Mouse (Mus musculus) ES-CJ7 (cell line): ENCODE measurements around the gene Olfr196.
"Not testable (repeated sequence)": the region's sequence is repeated elsewhere in the genome, so short reads cannot be mapped to it uniquely, and the experiment has no call there.

Experiments
- DNase-seq: peaks from one replicate; pipeline ENCODE4 v3.0.0; 2011; ENCODE audit warnings: low read depth, low spot score

Gene Olfr196

GRCm38 (mm10) chr16:59170354-59170753, at the start of gene Olfr196:
Olfr196 (minus strand) TSS chr16:59170454.
- no peak for DNase-seq

DNA sequence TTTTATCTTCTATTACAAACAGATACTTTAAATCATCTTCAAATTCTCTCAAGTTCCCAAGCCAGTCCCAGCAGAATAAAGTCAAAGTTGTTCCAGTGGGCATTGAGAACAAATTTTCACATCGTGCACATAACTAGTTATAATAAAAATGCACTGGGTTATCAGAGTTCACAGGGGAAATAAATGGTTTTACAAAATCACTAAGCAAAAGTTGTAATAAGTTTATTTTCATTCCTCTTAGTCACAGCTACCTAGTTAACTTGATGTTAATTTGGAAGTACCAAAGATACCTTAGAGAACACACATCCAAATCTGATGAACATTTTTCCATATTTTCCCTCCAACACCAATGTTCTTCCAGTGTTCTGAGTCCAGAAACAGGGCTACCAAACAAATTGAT, 49.4 kb upstream of the Olfr196 start, which contains the start of gene Olfr199:
Gene Olfr199, minus strand, starts transcription at position 101 of the 400 bp plus-strand sequence.
- not testable (repeated sequence) for DNase-seq

- not testable (repeated sequence) for DNase-seq
Observed at GRCm38 (mm10) chr16:59217861-59218260, 47.6 kb upstream of the Olfr196 start.

DNA sequence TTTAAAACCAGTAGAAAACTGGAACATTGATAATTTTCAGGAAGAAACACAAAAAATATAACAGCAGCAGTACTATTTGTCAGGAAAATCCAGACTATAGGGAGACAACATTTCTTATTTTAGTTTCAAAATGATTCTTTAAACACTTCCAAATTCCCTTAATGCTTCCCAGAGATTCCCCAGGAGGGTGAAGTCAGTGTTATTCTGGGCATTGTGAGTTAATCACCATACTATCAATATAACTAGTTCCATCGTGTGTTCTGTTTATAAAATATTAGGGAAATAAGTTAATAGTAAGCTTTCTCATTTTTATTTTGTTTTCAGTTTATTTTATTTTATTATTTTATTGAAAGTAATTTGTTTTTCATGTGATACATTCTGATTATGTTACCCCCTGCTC, 33.2 kb upstream of the Olfr196 start, which contains the start of gene Olfr198:
Gene Olfr198, minus strand, starts transcription at position 101 of the 400 bp plus-strand sequence.
- not testable (repeated sequence) for DNase-seq

GRCm38 (mm10) chr16:59151996-59152395, 18.3 kb downstream of the Olfr196 start:
- no peak for DNase-seq

DNA sequence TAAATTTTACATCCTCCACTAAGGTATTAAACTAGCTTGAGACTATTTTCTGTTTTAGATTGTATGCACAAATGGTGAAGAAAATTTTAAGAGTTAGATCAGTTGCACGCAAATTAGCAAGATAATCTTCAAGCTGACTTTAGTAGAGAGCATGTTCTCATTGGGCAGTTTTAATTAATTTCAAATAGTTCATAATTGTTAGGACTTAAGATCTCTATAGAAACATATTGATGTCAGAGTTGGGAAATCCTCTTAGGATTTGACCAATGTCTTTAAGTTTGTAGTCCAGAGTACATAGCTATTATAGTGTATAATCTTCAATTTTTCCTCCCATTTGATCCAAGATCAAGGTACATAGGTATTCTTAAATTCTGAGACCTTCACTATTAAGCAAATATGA, 23.5 kb downstream of the Olfr196 start, which contains the start of gene Olfr195:
Gene Olfr195, plus strand, starts transcription at position 301 of the 400 bp plus-strand sequence.
- DNase-seq = no peak

DNA sequence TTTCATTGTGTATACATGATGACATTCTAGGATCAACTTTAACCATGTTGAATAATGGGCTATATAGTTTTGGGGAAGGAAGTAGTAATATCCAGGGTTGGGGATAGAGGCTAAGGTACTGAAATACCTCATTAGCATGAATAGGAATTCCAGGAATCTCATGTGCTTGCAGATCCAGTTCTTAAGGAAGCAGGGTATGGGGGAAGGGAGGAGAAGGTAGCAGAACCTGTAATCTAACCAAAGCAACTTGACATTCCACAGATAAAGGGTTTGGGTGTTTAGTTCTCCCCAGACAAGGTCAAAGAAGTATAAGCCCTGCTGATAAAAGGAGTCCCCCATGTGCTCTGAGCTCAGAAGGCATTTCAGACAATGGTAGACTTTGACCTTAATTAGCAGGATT, 29.1 kb downstream of the Olfr196 start:
- DNase-seq = no peak

- no peak for DNase-seq
Observed at GRCm38 (mm10) chr16:59130740-59131139, 39.5 kb downstream of the Olfr196 start.

DNA sequence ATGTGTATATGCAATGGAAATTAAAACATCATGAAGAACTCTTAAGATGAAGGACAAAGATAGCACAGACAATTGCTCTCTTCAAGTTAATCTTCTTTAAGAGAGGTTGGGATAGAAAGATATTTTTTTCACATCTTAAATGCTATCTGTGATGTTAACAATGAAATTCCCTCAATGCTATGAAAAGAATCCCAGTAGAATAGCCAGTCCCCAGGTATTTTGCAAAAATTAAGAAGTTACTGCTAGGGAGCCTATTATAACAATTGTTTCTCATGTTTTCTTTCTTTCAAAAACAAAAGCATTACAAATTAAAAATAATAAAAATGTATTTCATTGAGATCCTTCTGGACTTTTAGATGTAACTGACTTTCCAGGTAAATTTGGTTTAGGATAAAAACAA, 49.3 kb downstream of the Olfr196 start, which contains the start of gene Olfr194:
Gene Olfr194, minus strand, starts transcription at position 101 of the 400 bp plus-strand sequence.
- no peak for DNase-seq
